Comparison of ENCODE assay signal across 23 mouse cellular contexts in genomic region chr17:86494494-86494893, GRCm38 (mm10). TPM values are rescaled to one million over a fixed set of nuclear protein-coding genes. Genes with fewer than 3 reads are reported as not detected.
A peak's percentile ranks its signal among the peaks of the same experiment; 100 is the strongest.
DNase-seq lines count a peak whose midpoint lies in the region; ATAC-seq and TF ChIP-seq lines count a peak whose summit lies in the region.
"Had no signal": no experiment of that assay in that cellular context is flagged by ENCODE, and none has a peak within 500 bp of the region (broad histone marks: within the 10 kb centered on the region; RNA-seq: fewer than 3 reads in every experiment).

No protein-coding gene starts in this region.

- 52% methylated on average over 6 of the region's 6 CpGs for WGBS in intestine, embryonic 16.5 days

- H3K4me2 ChIP-seq in intestine, embryonic 16.5 days (ENCODE audit: low read depth, low read length), result no peak overlapping the region
- H3K4me2 ChIP-seq: hindbrain, embryonic 13.5 days; lung, embryonic 15.5 days; midbrain, embryonic 11.5 days; neural tube, embryonic 15.5 days had no signal

- H3K9ac ChIP-seq in intestine, embryonic 16.5 days (ENCODE audit: low read depth, low read length), result no peak overlapping the region
- H3K9ac ChIP-seq: forebrain, postnatal 0 days; hindbrain, embryonic 13.5 days; lung, embryonic 15.5 days; neural tube, embryonic 15.5 days had no signal

- no peaks in the 10 kb centered on the region for H3K27me3 ChIP-seq in intestine, embryonic 16.5 days (replicated peaks; ENCODE audit: control insufficient read depth, insufficient read depth, low read length)
- H3K27me3 ChIP-seq: hindbrain, embryonic 13.5 days; lung, embryonic 15.5 days; neural tube, embryonic 15.5 days had no signal

- H3K9me3 ChIP-seq in intestine, embryonic 16.5 days (ENCODE audit: control insufficient read depth, low read length), result no peaks in the 10 kb centered on the region
- H3K9me3 ChIP-seq: forebrain, embryonic 10.5 days; hindbrain, embryonic 13.5 days; lung, embryonic 15.5 days; neural tube, embryonic 15.5 days had no signal

- DNase-seq in layer of hippocampus, adult 2 months (ENCODE audit: low spot score in 2 of 2), result no peak
- no peak for DNase-seq in layer of hippocampus, adult 18-20 months (ENCODE audit: low spot score in 2 of 2)
- no peak for DNase-seq in cerebellum, postnatal 10 days
- DNase-seq in lung, postnatal 10 days, result no peak
- DNase-seq: adrenal gland, postnatal 14 days; cerebellum, adult 8-10 months; forebrain, postnatal 0 days; gastrocnemius, postnatal 25 days; lung, postnatal 4 days; right cerebral cortex, adult 18-20 months had no signal

- H3K27ac ChIP-seq in layer of hippocampus, adult 2 months, result 0 out of 2 replicates have a peak overlapping the region, but pooled peaks have one; percentile 0
- peak overlapping the region; percentile 12; the same call in 1 of the 2 replicates for H3K27ac ChIP-seq in bone marrow macrophage, adult 2 months (ENCODE audit: insufficient read depth, low read depth, low read length)
- no peak overlapping the region for H3K27ac ChIP-seq in intestine, embryonic 16.5 days (ENCODE audit: low read length)
- H3K27ac ChIP-seq: forebrain, embryonic 10.5 days; heart, adult 2 months; hindbrain, embryonic 13.5 days; lung, embryonic 15.5 days; neural tube, embryonic 15.5 days had no signal

- peak; percentile 45; the same call in 1 of the 2 replicates for ATAC-seq in intestine, embryonic 16.5 days
- ATAC-seq in megakaryocyte, adult 5-6 weeks (ENCODE audit: poor library complexity, severe bottlenecking), result peak; percentile 7; the same call in 1 of the 2 replicates
- ATAC-seq: activated CD4-positive, CD25-positive, alpha-beta regulatory T cell, adult 4 months; forebrain, postnatal 0 days had no signal

- no peak overlapping the region for H3K4me3 ChIP-seq in layer of hippocampus, adult 2 months
- H3K4me3 ChIP-seq in bone marrow macrophage, adult 2 months (ENCODE audit: insufficient read depth, low read length), result no peak overlapping the region
- H3K4me3 ChIP-seq in intestine, embryonic 16.5 days (ENCODE audit: low read length), result no peak overlapping the region
- H3K4me3 ChIP-seq: forebrain, embryonic 10.5 days; heart, adult 2 months; hindbrain, embryonic 13.5 days; lung, embryonic 15.5 days; neural tube, embryonic 15.5 days had no signal

- peaks cover 7% of the 10 kb centered on the region for H3K4me1 ChIP-seq in bone marrow macrophage, adult 2 months (ENCODE audit: control insufficient read depth, insufficient read depth, low read length)
- H3K4me1 ChIP-seq in intestine, embryonic 16.5 days (ENCODE audit: control insufficient read depth, insufficient read depth, low read length), result peaks cover 9% of the 10 kb centered on the region; the same call in 1 of the 2 replicates

- TF ChIP-seq CTCF in layer of hippocampus, adult 2 months (conservative IDR thresholded peaks at IDR 0.05), result no peak
- TF ChIP-seq CTCF in bone marrow macrophage, adult 2 months (IDR thresholded peaks at IDR 0.05; ENCODE audit: low read depth, low read length), result no peak

- H3K36me3 ChIP-seq in intestine, embryonic 16.5 days (ENCODE audit: control insufficient read depth, insufficient read depth, low read length), result no peaks in the 10 kb centered on the region
- H3K36me3 ChIP-seq: forebrain, embryonic 10.5 days; lung, embryonic 15.5 days had no signal

- TF ChIP-seq POLR2A in bone marrow macrophage, adult 2 months (IDR thresholded peaks at IDR 0.05; ENCODE audit: borderline replicate concordance, low read depth, low read length), result no peak

RNA-seq across cellular contexts. Expression of gene Gm10309, which starts 10.5 kb away (rescaled TPM):
- not detected for total RNA-seq in layer of hippocampus, adult 2 months (2021)
- total RNA-seq in layer of hippocampus, adult 18-20 months (2021), result not detected
- polyA plus RNA-seq in bone marrow macrophage, adult 2 months (2012; ENCODE audit: insufficient read depth, insufficient read length, missing spikeins), result not detected in 2 replicates
- 0.24 and 0.37 TPM in 2 replicates for polyA plus RNA-seq in intestine, embryonic 16.5 days (2015; fragmentation: Nextera tagmentation; extraction: Ambion mirVana)
- not detected in 2 replicates for total RNA-seq in megakaryocyte, adult 5-6 weeks (2015)
- total RNA-seq in megakaryocyte, adult 5-6 weeks (2017), result not detected in 2 replicates
- total RNA-seq: adrenal gland, postnatal 14 days; forebrain, postnatal 0 days; gastrocnemius, postnatal 25 days; heart, adult 2 months; heart, postnatal 25 days; layer of hippocampus, postnatal 10 days had no signal
- polyA plus RNA-seq: brain, embryonic 14.5 days; midbrain, embryonic 11.5 days had no signal
